Mouse (Mus musculus) left cerebral cortex, adult 9 months (tissue): ENCODE measurements around the gene Eya2.
"Not testable (repeated sequence)": the region's sequence is repeated elsewhere in the genome, so short reads cannot be mapped to it uniquely, and the experiment has no call there.

Experiments used
- DNase-seq, 2 experiments: peaks; one replicate each; pipeline ENCODE4 v3.0.0; 2022; ENCODE audit warnings: low spot score in 2 of 2

The Eya2 gene

GRCm38 (mm10) chr2:165778927-165779326, 184.1 kb downstream of the Eya2 start:
- DNase-seq, result peak; percentile 58 to 90

- DNase-seq, result peak in 1 of 2 experiments; percentile 88
Measured at GRCm38 (mm10) chr2:165782324-165782723, 187.5 kb downstream of the Eya2 start.

- no peak for DNase-seq
Measured at GRCm38 (mm10) chr2:165785312-165786036, 190.6 kb downstream of the Eya2 start.

- DNase-seq, result no peak
Measured at GRCm38 (mm10) chr2:165786467-165786866, 191.6 kb downstream of the Eya2 start.

- peak in 1 of 2 experiments; percentile 77 for DNase-seq
Measured at GRCm38 (mm10) chr2:165788005-165788404, 193.2 kb downstream of the Eya2 start.

- DNase-seq, result no peak
Measured at GRCm38 (mm10) chr2:165788796-165789195, 194.0 kb downstream of the Eya2 start.

- DNase-seq, result no peak
Measured at GRCm38 (mm10) chr2:165789667-165790066, 194.8 kb downstream of the Eya2 start.

- no peak for DNase-seq
Measured at GRCm38 (mm10) chr2:165791026-165791425, 196.2 kb downstream of the Eya2 start.

GRCm38 (mm10) chr2:165791657-165792056, 196.8 kb downstream of the Eya2 start:
- DNase-seq, result peak in 1 of 2 experiments; percentile 56

GRCm38 (mm10) chr2:165792431-165793282, 197.8 kb downstream of the Eya2 start:
- DNase-seq, result no peak

GRCm38 (mm10) chr2:165793283-165793638, 198.4 kb downstream of the Eya2 start:
- DNase-seq, result no peak

- DNase-seq, result no peak
Measured at GRCm38 (mm10) chr2:165797876-165798275, 203.0 kb downstream of the Eya2 start.

- DNase-seq, result not testable (repeated sequence)
Measured at GRCm38 (mm10) chr2:165800174-165800573, 205.3 kb downstream of the Eya2 start.

GRCm38 (mm10) chr2:165808179-165808975, 213.5 kb downstream of the Eya2 start:
- no peak for DNase-seq

GRCm38 (mm10) chr2:165809091-165809490, 214.3 kb downstream of the Eya2 start:
- no peak for DNase-seq

GRCm38 (mm10) chr2:165809901-165810477, 215.2 kb downstream of the Eya2 start:
- DNase-seq, result no peak

GRCm38 (mm10) chr2:165811536-165811935, 216.7 kb downstream of the Eya2 start:
- peak in 1 of 2 experiments; percentile 76 for DNase-seq

- no peak for DNase-seq
Measured at GRCm38 (mm10) chr2:165812889-165813288, 218.1 kb downstream of the Eya2 start.

GRCm38 (mm10) chr2:165815103-165815880, 220.5 kb downstream of the Eya2 start:
- DNase-seq, result no peak

GRCm38 (mm10) chr2:165817437-165817836, 222.6 kb downstream of the Eya2 start:
- DNase-seq, result peak in 1 of 2 experiments; percentile 58

GRCm38 (mm10) chr2:165818570-165818969, 223.7 kb downstream of the Eya2 start:
- DNase-seq, result no peak
